Mouse (Mus musculus): ENCODE results near the gene Btbd3.
"Not testable (repeated sequence)": the region's sequence is repeated elsewhere in the genome, so short reads cannot be mapped to it uniquely, and the experiment has no call there.

Gene Btbd3

DNA sequence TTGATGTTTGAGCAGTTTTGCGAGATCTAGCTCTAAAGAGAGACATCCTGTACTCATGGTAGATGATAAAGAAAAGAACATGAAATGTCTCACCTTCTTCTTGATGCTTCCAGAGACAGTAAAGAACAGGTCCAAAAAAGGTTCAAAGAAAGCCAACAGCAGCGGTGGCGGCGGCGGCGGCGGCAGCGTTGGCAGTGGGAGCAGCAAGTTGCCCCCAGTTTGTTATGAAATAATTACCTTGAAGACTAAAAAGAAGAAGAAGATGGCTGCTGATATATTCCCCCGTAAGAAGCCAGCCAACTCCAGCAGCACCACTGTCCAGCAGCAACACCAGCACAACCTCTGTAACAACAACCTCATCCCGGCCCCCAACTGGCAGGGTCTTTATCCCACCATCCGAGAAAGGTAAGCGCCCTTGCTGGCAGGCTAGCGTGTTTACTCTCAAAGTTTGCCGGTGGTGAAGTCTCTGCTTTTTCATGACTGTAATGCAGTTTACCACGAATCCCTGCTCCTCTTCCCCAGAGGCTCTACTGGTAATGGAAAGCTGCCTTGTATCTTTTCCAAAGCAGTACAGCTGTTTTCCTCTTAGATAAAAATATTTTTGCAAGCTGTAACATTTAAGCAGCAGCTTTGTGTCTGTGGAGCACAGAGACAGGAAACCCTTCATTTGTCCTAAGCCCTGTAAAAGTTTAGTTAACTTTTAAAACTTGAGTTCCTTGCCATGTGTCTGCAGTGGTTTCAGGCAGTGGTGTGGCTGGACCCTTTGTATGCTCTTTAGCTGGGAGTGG is 22.7 kb downstream of the Btbd3 start:
- in situ Hi-C loops (cut with MboI; ENCODE audit: unreplicated experiment in 2 of 2) = no loop called here

- in situ Hi-C loops (cut with MboI; ENCODE audit: unreplicated experiment in 2 of 2) = no loop called here
Observed at GRCm38 (mm10) chr2:138279641-138280040, 23.3 kb downstream of the Btbd3 start.

DNA sequence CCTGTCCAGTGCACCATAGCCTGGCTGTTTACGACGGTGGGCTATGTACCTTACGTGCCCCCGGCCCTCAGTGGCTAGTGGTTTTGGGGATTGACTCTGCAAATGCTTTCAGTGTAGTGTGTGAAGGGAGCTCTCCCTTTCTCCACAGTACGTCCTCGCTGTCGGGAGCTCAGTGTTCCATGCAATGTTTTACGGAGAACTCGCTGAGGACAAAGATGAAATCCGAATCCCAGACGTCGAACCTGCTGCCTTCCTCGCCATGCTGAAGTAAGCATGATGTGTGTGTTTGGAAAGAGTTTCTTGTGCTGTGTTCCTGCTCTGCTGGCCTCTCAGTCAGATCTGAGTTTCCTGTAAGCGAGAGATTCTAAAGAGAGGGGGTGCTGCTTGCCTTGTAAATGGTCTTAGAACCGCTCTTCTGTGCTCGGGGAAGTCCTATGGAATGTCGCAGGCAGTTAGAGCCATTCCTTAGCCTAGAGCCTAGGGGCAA is 23.9 kb downstream of the Btbd3 start:
- in situ Hi-C loops (cut with MboI; ENCODE audit: unreplicated experiment in 2 of 2) = no loop called here

DNA sequence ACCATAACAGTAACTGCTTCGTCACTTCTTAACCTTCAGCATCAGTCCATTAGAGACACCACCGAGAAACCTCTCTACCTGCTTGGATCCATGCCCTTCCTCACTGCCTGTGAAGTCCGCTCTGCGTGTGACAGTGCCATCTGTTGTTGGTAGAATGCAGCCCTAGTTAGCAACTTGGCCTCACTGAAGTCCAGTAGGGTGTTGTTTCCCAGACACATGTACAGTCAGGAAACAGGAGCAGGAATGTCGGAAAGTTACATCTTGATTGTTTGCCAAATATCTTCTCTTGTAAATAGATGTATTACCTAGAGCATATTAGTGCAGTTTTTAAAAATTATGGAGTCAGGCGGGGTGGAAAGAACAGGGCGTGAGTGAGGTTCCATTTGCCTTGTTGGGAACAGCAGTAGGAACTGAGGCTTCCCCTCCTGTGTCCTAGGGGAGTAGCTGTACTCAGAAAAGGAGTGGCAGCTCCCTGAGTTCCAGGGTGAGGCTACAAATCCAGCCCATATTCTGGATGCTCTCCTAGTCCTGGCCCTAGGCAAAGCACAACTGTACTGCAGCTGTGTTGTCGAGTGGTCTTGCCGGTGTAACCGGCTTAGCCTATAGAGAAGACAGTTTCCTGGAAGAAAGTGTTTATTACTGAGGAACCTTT is 25.3 kb downstream of the Btbd3 start:
- in situ Hi-C loops (cut with MboI; ENCODE audit: unreplicated experiment in 2 of 2) = no loop called here

GRCm38 (mm10) chr2:138283372-138283771 is 27.0 kb downstream of the Btbd3 start:
- in situ Hi-C loops (cut with MboI; ENCODE audit: unreplicated experiment in 2 of 2) = no loop called here

- in situ Hi-C loops (cut with MboI; ENCODE audit: unreplicated experiment in 2 of 2) = no loop called here
Observed at GRCm38 (mm10) chr2:138283856-138284255, 27.5 kb downstream of the Btbd3 start.

- in situ Hi-C loops (cut with MboI; ENCODE audit: unreplicated experiment in 2 of 2) = no loop called here
Observed at GRCm38 (mm10) chr2:138285811-138286210, 29.4 kb downstream of the Btbd3 start.

DNA sequence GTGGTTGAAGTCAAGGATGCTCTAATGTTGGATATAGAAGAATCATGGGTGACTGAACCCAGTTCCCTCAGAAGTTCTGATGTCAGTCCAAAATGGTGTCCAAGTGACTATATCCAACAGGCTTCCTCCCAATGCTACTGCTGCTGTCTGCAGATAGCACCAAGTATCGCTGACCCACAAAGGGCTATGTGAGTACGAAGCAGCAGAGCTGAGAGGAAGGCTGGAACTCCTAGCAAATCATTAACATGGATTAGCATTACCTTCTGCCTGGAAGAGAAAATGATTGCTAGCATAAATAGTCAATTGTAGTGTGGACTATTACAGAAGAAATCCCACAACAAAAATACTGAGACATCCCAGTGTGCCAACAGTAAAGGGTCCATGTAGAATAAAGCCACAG is 33.8 kb downstream of the Btbd3 start:
- in situ Hi-C loops (cut with MboI; ENCODE audit: unreplicated experiment in 2 of 2) = no loop called here

DNA sequence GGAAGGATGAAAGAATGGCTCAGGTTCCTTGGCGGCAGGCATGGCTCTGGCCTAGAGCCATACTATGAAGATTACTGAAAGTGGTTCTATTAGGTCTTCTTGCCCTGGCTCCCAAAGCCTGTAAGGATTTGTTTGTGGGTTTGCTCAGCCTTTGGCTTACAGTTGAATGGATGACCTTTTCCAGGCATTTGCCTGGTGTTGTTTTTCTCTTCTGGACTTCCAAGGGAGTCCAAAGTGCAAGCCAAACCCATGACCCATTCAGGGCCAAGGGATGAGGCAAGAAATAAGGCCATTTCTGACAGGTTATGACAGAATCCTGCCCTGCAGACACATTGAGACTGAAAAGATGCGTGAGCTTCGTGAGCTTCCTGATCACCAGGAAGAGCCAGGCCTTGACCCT is 37.9 kb downstream of the Btbd3 start:
- in situ Hi-C loops (cut with MboI; ENCODE audit: unreplicated experiment in 2 of 2) = no loop called here

- in situ Hi-C loops (cut with MboI; ENCODE audit: unreplicated experiment in 2 of 2) = no loop called here
Observed at GRCm38 (mm10) chr2:138306236-138306635, 49.9 kb downstream of the Btbd3 start.

DNA sequence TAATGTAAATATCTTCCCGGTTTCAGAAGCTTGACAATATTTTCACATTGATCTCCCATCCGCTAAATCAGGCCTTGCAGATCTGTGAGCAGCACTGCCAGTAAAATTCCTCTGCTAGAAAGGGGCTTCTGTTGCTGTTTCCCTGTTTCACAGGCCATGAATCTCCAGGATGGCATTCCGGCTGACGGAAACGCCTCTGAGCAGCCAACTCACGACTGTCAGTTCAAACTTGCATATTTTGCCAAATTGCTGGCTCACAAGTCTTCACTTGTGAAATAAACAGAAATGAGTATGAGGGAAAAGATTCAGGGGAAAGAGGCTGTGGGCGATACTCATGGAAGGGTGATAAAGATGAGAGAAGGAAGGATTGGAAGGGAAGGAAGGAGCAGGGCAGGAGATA is 59.3 kb downstream of the Btbd3 start:
- in situ Hi-C loops (cut with MboI; ENCODE audit: unreplicated experiment in 2 of 2) = no loop called here

DNA sequence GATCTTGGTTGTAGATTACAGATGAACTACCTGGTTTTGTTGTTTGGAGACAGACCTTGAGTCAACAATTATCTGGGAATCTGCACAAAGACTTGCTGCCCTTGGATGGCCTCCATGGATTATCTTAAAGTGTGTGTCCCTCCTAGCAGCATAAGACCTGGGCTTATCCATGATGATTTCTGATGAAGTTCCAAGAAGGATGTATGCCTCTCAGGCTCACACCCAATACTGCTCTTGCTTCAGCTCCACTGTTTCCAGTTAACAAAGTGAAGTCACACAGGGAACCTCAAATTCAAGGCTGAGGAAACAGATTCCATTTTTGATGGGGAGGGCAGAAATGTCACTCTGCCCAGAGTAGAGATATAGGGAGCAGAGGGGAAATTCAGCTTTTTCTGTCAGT is 64.0 kb downstream of the Btbd3 start:
- in situ Hi-C loops (cut with MboI; ENCODE audit: unreplicated experiment in 2 of 2) = no loop called here

GRCm38 (mm10) chr2:138321041-138321481 is 64.7 kb downstream of the Btbd3 start:
- in situ Hi-C loops (cut with MboI; ENCODE audit: unreplicated experiment in 2 of 2) = no loop called here

GRCm38 (mm10) chr2:138322270-138323114 is 66.1 kb downstream of the Btbd3 start:
- in situ Hi-C loops (cut with MboI; ENCODE audit: unreplicated experiment in 2 of 2) = no loop called here

DNA sequence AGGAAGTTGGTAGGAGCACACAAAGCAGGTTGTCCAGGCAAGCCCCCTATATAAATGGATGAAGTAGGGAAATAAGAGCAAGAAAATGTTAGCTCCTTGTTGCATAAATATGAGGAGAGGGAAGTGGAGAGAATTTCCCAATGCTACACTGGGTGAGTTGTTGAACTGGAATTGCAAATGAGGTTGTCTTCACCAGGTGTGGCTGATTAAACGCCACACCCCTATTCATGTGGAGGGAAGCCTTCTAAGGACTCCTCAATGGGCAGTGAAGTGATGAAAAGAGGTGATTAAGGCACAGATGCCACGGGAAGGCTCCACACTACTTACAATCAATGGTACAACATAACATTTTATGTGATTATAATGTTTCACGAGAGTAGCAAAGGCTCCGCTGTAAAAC is 70.0 kb downstream of the Btbd3 start:
- in situ Hi-C loops (cut with MboI; ENCODE audit: unreplicated experiment in 2 of 2) = no loop called here

DNA sequence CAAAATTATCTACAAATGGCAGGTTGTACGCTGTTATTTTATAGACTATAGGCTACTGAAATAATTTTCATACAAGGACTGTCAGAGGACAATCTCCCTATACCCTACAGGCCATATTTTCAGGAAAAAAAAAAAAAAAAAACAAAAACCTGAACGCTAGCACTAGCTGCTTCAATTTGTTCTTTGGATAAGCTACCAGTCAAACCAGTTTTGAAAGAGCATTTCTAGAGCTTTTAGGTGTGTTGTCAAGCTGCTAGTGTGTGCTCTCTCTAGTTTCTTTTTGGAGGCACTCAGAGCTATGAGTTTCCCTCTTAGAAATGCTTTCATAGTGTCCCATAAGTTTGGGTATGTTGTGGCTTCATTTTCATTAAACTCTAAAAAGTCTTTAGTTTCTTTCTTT is 77.8 kb downstream of the Btbd3 start:
- in situ Hi-C loops (cut with MboI; ENCODE audit: unreplicated experiment in 2 of 2) = not testable (repeated sequence)

GRCm38 (mm10) chr2:138337886-138338494 is 81.6 kb downstream of the Btbd3 start:
- in situ Hi-C loops (cut with MboI; ENCODE audit: unreplicated experiment in 2 of 2) = no loop called here

DNA sequence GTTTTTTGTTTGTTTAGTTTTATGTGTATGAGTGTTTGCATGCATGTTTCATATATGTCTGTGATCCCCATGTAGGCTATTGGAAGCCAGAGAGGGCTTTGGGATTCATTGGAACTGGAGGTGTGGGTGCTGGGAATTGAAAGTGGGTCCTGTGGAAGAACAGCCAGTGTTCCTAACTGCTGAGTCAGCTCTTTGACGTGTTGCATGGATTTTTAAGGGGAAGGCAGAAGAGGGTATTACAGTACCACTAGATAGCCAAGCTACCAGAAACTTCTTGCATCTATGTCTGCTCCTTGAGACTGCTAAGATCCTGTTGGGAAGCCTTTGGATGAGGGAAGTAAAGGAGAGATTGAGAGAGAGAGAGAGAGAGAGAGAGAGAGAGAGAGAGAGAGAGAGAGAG is 82.2 kb downstream of the Btbd3 start:
- in situ Hi-C loops (cut with MboI; ENCODE audit: unreplicated experiment in 2 of 2) = no loop called here

- in situ Hi-C loops (cut with MboI; ENCODE audit: unreplicated experiment in 2 of 2) = no loop called here
Observed at GRCm38 (mm10) chr2:138355366-138355765, 99.0 kb downstream of the Btbd3 start.

GRCm38 (mm10) chr2:138362474-138362873 is 106.1 kb downstream of the Btbd3 start:
- in situ Hi-C loops (cut with MboI; ENCODE audit: unreplicated experiment in 2 of 2) = no loop called here

GRCm38 (mm10) chr2:138365391-138365790 is 109.0 kb downstream of the Btbd3 start:
- in situ Hi-C loops (cut with MboI; ENCODE audit: unreplicated experiment in 2 of 2) = no loop called here
